Mouse (Mus musculus) gastrocnemius, adult 2 months (tissue): ENCODE measurements around the gene Gucy2f. TPM values are rescaled to one million over a fixed set of nuclear protein-coding genes. Genes with fewer than 3 reads are reported as not detected.
"Not testable (repeated sequence)": the region's sequence is repeated elsewhere in the genome, so short reads cannot be mapped to it uniquely, and the experiment has no call there.

ENCODE experiments used
- DNase-seq: peaks from one replicate; pipeline ENCODE4 v3.0.0; 2022
- H3K27ac ChIP-seq: fragments of 200-600 bp; 2 replicates; pipeline ENCODE4 v1.8.1; 2022; ENCODE audit warnings: mild to moderate bottlenecking
- H3K4me3 ChIP-seq: fragments of 200-600 bp; 2 replicates; pipeline ENCODE4 v1.8.1; 2022; ENCODE audit warnings: mild to moderate bottlenecking, moderate library complexity
- CTCF ChIP-seq: fragments of 200-600 bp; IDR thresholded peaks from 2 replicates; pipeline ENCODE4 v1.8.1; 2022; ENCODE audit warnings: antibody characterized with exemption, mild to moderate bottlenecking, moderate library complexity
- intact Hi-C: fragments of 180-260 bp; cut with DNase I; formaldehyde crosslinking; loops from one replicate; pipeline ENCODE4 v1.15.1; 2025
- long read RNA-seq, 2 experiments: library from polyadenylated mRNA; stranded (forward); transcript quantifications; one replicate each; pipeline ENCODE4 v2.0.0; 2021
- total RNA-seq, 2 experiments: library from RNA; stranded (reverse); gene quantifications; 2 replicates each; pipeline ENCODE4 v1.2.3; 2021

Gene Gucy2f
- not detected for total RNA-seq
- long read RNA-seq, experiment 1 = 0 reads
- long read RNA-seq, experiment 2 = 0 reads

GRCm38 (mm10) chrX:142196831-142197230 is at the start of gene Gucy2f:
Gucy2f (minus strand) TSS chrX:142196931.
- no peak for TF ChIP-seq CTCF
- H3K27ac ChIP-seq = no peak within 1 kb of the TSS
- intact Hi-C loops = no loop called here
- no peak within 1 kb of the TSS for H3K4me3 ChIP-seq
- no peak for DNase-seq

GRCm38 (mm10) chrX:142245682-142246327 is 49.1 kb upstream of the Gucy2f start:
- no peak for TF ChIP-seq CTCF
- H3K27ac ChIP-seq = no peak overlapping the region
- no peak for DNase-seq
- H3K4me3 ChIP-seq = no peak overlapping the region
- intact Hi-C loops = no loop called here

- no peak for DNase-seq
- intact Hi-C loops = loop anchor here (2.0 kb wide), 1 partner anchor 78 kb away; no protein-coding TSS in a partner anchor
- peak; percentile 60 for TF ChIP-seq CTCF
- no peak overlapping the region for H3K27ac ChIP-seq
- no peak overlapping the region for H3K4me3 ChIP-seq
Measured at GRCm38 (mm10) chrX:142237101-142237500, 40.4 kb upstream of the Gucy2f start.

GRCm38 (mm10) chrX:142236146-142236545 is 39.4 kb upstream of the Gucy2f start:
- not testable (repeated sequence) for DNase-seq, H3K4me3 ChIP-seq, H3K27ac ChIP-seq
- intact Hi-C loops = loop anchor here (2.0 kb wide), 1 partner anchor 79 kb away; no protein-coding TSS in a partner anchor

- no peak for TF ChIP-seq CTCF
- peak overlapping the region; percentile 49; the same call in 1 of the 2 replicates for H3K27ac ChIP-seq
- intact Hi-C loops = no loop called here
- no peak for DNase-seq
- H3K4me3 ChIP-seq = peak overlapping the region; percentile 81
Measured at GRCm38 (mm10) chrX:142228769-142229158, 32.0 kb upstream of the Gucy2f start.

- peak; percentile 85 for DNase-seq
- no peak for TF ChIP-seq CTCF
- intact Hi-C loops = no loop called here
- peak overlapping the region; percentile 89 for H3K27ac ChIP-seq
- H3K4me3 ChIP-seq = peak overlapping the region; percentile 81
Measured at GRCm38 (mm10) chrX:142228055-142228768, 31.5 kb upstream of the Gucy2f start.

- H3K27ac ChIP-seq = peak overlapping the region; percentile 89
- TF ChIP-seq CTCF = no peak
- peak overlapping the region; percentile 81 for H3K4me3 ChIP-seq
- intact Hi-C loops = no loop called here
- DNase-seq = peak; percentile 19
Measured at GRCm38 (mm10) chrX:142227398-142228054, 30.8 kb upstream of the Gucy2f start.

GRCm38 (mm10) chrX:142226542-142226941 is 29.8 kb upstream of the Gucy2f start, which contains the start of gene Nxt2:
Nxt2 (plus strand) TSS chrX:142226770.
- no peak for TF ChIP-seq CTCF
- intact Hi-C loops = no loop called here
- DNase-seq = no peak
- Histone ChIP-seq H3K27ac (peak within 1 kb of the TSS; percentile 89), H3K4me3 (peak within 1 kb of the TSS; percentile 81)

- intact Hi-C loops = loop anchor here (2.0 kb wide), 1 partner anchor 115 kb away; no protein-coding TSS in a partner anchor
- peak; percentile 87 for TF ChIP-seq CTCF
- no peak overlapping the region for H3K27ac ChIP-seq
- DNase-seq = no peak
- no peak overlapping the region for H3K4me3 ChIP-seq
Measured at GRCm38 (mm10) chrX:142200295-142200694, 3.6 kb upstream of the Gucy2f start.

- no peak overlapping the region for H3K4me3 ChIP-seq
- intact Hi-C loops = no loop called here
- TF ChIP-seq CTCF = no peak
- H3K27ac ChIP-seq = no peak overlapping the region
- DNase-seq = no peak
Measured at GRCm38 (mm10) chrX:142195551-142195950, 1.2 kb downstream of the Gucy2f start.

GRCm38 (mm10) chrX:142194420-142194819 is 2.3 kb downstream of the Gucy2f start:
- TF ChIP-seq CTCF = no peak
- intact Hi-C loops = no loop called here
- H3K27ac ChIP-seq = no peak overlapping the region
- H3K4me3 ChIP-seq = no peak overlapping the region
- DNase-seq = no peak

GRCm38 (mm10) chrX:142190355-142190754 is 6.4 kb downstream of the Gucy2f start:
- intact Hi-C loops = no loop called here
- Histone ChIP-seq H3K27ac (no peak overlapping the region), H3K4me3 (no peak overlapping the region)
- DNase-seq = no peak
- TF ChIP-seq CTCF = no peak
